Mouse (Mus musculus) kidney, postnatal 14 days (tissue): ENCODE results near the gene Per3.

Experiments used
- DNase-seq: peaks from one replicate; pipeline ENCODE4 v3.0.0; 2022; ENCODE audit warnings: mixed read lengths

The Per3 gene

GRCm38 (mm10) chr4:151044037-151044943 is at the start of gene Per3:
TSS of gene Per3 (minus strand) at chr4:151044665.
- peak; percentile 100 for DNase-seq

DNA sequence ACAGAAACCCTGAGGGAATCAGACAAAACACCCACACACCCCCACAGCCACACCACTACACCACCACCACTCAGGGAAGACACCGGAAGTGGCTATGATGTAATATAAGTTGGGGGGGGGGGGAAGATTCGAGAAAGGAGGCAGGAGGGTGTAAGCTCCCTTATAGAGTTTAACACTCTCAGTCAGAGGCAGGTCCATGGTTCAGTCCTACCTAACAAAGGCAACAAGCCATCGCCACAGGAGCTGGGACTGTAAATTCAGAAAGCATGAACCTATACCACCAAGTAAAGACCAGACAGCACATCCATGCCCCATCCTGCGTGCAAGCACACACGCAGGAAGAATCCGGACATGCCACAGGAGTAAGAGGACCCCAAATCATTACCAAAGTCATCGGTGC is 44.8 kb upstream of the Per3 start, which contains the start of gene Gm13090:
Gm13090 (plus strand) TSS at position 301 of the 400 bp plus-strand sequence.
- no peak for DNase-seq

DNA sequence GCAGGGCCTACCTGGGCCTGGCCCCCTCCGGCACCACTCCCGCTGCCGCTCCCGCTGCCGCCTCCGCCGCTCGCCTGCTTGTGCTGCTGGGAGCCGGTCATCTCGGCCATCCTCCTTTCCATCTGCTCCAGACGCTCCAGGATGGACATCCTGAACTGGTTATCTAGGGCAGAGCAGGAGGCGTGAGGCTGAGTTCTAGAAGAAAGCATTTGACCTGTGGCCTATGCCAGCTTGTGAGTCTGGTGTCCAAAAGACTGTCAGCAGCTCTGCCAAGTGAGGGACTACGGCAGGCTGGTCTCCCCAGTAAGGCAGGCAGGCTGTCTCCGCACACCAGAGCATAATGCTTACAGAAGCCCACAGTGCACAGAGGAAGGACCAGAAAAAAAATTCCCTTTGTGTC is 44.4 kb upstream of the Per3 start:
- DNase-seq = no peak

- no peak for DNase-seq
Observed at GRCm38 (mm10) chr4:151087358-151087757, 42.9 kb upstream of the Per3 start.

DNA sequence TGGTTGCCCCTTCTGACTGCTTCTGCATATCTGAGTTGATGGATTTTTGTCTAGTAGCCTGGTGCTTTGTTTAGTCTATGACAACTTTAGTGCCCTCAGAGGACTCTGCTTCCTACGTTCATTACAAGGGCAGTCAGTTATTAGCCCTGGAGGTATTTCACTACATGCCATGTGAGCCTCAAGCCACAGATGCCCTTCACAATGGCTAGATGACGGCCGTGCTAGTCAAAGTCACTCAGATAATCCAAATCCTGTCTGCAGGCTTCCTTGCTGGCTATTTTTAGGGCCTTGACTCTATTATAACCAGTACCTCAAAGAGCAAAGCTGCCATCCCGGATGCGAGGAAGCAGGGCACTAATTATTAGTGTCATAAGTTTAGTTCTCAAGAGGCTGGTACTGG is 38.6 kb upstream of the Per3 start:
- DNase-seq = no peak

GRCm38 (mm10) chr4:151081977-151082376 is 37.5 kb upstream of the Per3 start:
- DNase-seq = no peak

DNA sequence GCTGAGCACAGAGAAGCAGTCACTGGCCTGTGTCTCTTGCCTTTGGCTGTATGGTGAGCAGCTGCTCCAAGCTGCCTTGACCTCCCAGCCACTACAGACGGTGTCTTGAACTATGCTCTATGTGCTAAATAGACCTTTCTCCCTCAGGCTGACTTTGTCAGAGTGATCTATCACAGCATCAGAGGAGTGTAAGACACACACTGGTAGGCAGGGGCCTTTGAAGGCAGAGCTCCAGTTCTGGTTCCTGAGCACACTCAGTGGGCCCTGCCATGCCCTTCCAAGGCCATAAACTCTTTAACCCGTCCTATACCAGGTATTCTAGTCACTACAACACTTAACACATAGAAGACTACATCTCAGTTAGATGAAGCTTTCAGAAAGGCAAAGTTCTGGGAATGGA is 36.9 kb upstream of the Per3 start:
- DNase-seq = no peak

DNA sequence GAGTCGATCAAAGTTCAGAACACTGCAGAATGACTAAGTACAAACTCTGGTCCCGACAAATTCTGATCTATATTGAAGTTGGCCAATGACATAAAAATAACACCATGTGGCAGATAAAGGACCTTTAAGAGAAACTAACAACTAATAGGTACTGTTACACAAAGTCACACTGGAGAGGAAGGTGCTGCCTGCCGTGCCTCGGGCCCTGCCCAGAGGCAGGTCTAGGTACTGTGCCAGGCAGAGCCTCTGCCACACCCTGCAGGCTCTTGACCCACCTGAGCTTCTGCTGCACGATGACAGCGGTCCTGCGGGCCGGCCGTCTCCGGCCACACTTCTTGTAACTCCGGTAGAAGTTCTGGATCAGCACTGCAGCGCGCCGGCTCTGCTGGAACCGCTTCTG is 30.4 kb upstream of the Per3 start:
- no peak for DNase-seq

- peak; percentile 83 for DNase-seq
Observed at GRCm38 (mm10) chr4:151073108-151073744, 28.8 kb upstream of the Per3 start.

DNA sequence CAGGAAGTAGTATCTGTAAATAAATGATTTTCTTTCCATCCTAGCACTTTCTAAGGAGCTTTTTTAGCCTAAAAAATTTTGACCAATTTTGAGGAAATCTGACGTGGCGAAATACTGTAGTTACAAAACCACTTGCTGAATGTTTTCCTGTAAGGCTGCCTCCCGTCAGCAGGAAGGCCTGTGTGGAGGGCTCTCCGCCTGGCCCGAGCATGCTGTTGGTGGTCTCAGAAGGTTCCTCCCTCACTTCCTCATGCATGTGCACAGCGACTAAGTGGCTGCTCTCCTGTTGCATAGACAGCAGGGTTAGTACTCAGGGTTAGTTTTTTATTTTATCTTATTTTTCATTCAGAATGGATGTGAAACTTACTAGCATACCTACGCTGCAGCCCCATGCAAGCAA is 26.5 kb upstream of the Per3 start:
- DNase-seq = no peak

DNA sequence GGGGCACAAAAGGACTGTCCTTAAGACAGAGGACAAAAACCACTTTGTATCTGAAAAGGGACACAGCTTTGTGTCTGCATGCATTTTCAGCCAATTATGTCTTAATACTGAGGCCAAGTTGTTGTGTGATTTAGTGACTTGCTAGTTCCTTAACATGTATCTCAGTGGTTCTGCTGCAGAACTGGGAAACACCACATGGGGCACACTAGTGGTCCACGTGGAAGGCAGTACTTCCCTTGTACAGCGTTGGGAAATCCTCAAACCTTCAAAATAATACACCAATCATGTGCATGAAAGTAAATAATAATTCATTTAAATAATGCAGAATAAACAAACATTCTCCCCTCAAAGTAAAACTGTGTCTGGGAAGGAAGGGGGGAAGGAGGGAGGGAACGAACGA is 24.3 kb upstream of the Per3 start:
- DNase-seq = no peak

GRCm38 (mm10) chr4:151059566-151059965 is 15.1 kb upstream of the Per3 start:
- no peak for DNase-seq

GRCm38 (mm10) chr4:151058634-151059033 is 14.2 kb upstream of the Per3 start:
- DNase-seq = no peak

DNA sequence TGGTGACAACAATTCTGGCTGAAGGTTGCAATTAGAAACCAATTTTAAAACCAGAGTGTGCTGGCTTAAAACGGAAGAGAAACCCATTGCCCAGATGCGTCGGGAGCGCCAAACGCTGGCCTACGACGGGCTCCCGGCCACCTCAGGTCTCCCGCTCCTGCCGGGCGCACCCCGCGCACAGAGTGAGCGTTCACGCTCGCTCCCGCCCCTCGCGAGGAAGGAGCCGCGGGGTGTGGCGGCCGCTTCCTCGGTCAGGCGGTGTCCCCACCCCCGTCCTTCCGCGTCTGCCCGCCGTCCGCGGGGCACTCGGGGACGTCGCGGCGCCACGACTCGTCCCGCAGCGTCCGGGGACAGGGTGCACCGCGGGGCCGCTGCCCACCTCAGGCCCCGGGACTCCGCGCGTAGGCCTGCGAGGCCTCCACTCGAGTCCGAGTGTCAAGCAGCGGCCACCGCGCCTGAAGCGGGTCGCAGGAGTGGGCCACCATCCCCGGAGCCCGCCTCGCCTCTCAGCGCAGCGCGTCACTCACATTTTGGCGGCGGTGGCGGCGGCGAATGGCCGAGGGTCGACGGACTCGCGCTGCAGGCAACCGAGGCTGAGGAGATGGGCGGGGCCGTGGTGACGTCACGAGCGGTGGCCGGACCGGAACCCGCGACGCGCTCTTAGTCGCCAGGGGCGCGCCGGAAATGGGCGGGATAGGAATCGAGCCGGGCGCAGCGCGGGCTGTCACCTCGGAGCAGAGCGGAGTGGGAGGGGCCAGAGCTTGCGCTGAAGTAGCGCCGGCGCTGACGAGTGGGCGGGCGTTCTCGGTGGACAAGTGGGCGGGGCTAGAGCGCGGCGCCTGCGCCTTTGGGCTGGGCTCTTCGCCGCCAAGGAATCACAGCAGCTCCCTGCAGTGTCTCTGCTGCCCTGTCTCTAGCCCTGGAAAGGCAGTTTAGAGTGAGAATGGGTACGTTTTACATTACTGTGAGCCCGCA is 13.2 kb upstream of the Per3 start, which contains the start of gene Vamp3:
Vamp3 (minus strand) TSS at position 617 of the 975 bp plus-strand sequence.
- peak; percentile 100 for DNase-seq

DNA sequence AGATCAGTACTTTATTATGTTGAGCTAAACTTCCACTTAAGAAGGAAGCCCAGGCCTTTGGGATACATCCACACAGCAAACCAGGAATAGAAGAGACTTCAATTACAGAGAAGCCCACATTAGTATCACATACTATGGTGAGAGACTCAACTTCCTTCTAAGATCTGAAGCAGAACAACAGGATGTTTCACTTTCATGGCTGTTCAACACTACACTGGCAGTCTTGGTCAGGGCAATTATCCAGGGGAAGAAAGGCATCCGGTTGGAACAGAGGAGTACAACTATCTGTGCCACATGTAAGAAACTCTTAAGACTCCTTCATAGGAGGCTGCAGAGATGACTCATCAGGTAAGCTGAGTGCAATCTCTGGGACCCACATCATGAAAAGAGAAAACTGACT is 6.7 kb upstream of the Per3 start:
- DNase-seq = no peak

GRCm38 (mm10) chr4:151046524-151046923 is 2.1 kb upstream of the Per3 start:
- no peak for DNase-seq

GRCm38 (mm10) chr4:151044944-151045570 is 592 bp upstream of the Per3 start:
- no peak for DNase-seq

DNA sequence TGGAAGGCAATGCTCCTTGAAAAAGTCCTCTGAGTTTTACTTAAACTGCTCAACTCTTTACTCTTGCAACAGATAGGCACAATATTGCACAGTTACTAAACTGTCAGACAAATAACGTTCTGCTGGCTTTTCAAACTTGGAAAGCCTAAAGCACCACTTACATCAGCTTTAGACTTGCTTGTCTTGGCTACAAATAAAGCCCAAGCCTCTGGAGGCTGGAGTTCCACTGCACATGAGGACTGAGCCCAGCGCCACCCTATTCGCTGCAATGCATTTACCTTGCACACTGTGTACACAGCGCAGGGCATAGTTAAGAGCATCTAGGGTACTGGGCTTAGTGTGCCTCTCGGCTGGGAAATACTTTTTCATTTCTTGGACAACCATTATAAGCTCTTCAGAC is 1.2 kb downstream of the Per3 start:
- DNase-seq = peak; percentile 26

DNA sequence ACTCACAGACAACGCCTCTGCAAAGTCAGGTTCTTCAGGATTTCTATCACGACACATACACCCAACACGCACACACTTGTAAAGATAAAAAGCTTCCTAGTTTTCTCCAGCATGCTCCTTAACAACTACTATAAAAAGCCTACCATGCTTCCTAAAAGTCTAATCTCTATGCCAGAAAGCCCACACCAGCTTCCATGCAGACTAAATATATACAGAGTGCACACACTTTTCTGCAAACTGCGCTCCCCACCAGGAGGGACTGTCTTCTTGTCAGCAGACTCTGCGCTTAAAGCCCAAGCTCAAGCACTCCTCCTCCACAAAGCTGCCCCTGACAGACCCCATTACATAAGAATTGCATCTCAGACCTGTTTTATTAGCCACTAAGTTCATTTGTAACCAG is 3.0 kb downstream of the Per3 start:
- no peak for DNase-seq

GRCm38 (mm10) chr4:151037800-151038199 is 6.7 kb downstream of the Per3 start:
- no peak for DNase-seq

- no peak for DNase-seq
Observed at GRCm38 (mm10) chr4:151036521-151036920, 7.9 kb downstream of the Per3 start.

DNA sequence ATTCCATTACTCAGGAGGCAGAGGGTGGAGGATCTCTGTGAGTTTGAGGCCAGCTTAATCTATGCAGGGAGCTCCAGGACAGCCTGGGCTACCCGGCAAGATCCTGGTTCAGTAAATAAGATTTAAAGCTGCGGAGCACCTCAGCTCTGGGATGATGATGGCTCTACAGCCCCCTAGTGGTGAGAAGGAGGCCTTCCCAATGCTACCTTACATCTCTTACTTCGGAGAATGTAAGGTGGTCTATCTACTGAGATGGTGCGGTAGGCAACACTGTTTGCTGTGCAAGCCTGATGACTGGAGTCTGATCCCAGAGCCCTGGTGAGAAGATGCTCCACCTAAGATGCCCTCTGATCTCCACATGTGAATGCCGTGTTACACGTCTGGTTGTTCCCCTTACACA is 17.5 kb downstream of the Per3 start:
- peak; percentile 21 for DNase-seq
